Mouse (Mus musculus): ENCODE results near the gene Shq1.

DNA sequence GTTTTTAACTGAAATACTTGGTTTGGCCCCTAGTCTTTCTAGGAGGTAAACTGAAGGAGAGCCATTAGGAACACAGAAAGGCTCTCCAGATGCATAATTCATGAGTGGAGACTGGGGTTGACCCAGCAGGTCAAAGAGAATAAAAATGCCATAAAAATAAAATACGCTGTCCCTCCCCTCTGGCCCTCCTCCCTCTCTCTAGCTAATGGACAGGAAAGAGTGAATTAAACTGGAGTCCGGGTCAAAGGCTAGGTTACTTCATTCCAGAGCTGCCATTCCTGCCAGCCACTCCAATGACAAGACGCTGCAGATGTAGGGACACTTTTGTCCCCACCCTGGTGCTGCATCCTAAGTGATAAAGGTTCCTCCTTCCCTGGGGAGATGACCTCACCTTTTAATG, 145.5 kb downstream of the Shq1 start:
- TF ChIP-seq CTCF (IDR thresholded peaks at IDR 0.05; ENCODE audit: borderline replicate concordance, insufficient read depth, low read depth, low read length) (no peak), POLR2A (IDR thresholded peaks at IDR 0.05; ENCODE audit: borderline replicate concordance, insufficient read depth, low read length) (no peak)
